Mouse (Mus musculus) megakaryocyte, adult 5-6 weeks (primary cell): ENCODE measurements around the gene B4galt7. TPM values are rescaled to one million over a fixed set of nuclear protein-coding genes. Genes with fewer than 3 reads are reported as not detected.

Experiments
- total RNA-seq, 2 experiments: library from RNA; stranded (forward) in 1 of 2; stranded (reverse) in 1 of 2; fragments of 153-499, 151-499 nt in 1 of 2; fragments of 221-1000, 200-1000 nt in 1 of 2; gene quantifications; 2 replicates each; pipeline versions ENCODE4 v1.2.3 to v1.2.4; 2015 to 2017

Gene B4galt7
- total RNA-seq, 2 experiments from 2014 or later: 10.4 to 11.3 TPM

Other genes starting within 250 kb of the B4galt7 start
- gene Lman2, start 237.1 kb upstream of the B4galt7 start, total RNA-seq (2015): 73.6 and 74.9 TPM in 2 replicates
- 91.4 and 96.4 TPM in 2 replicates for gene Lman2, start 237.1 kb upstream of the B4galt7 start, total RNA-seq (2017)
- 55.3 and 56.5 TPM in 2 replicates for gene Rgs14, start 230.2 kb upstream of the B4galt7 start, total RNA-seq (2015)
- 68.1 and 75.0 TPM in 2 replicates for gene Rgs14, start 230.2 kb upstream of the B4galt7 start, total RNA-seq (2017)
- 0.39 and 0.58 TPM in 2 replicates for gene Slc34a1, start 201.7 kb upstream of the B4galt7 start, total RNA-seq (2015)
- 0.44 and 2.0 TPM in 2 replicates for gene Slc34a1, start 201.7 kb upstream of the B4galt7 start, total RNA-seq (2017)
- not detected in 2 replicates for gene Pfn3, start 184.7 kb upstream of the B4galt7 start, total RNA-seq (2015)
- gene Pfn3, start 184.7 kb upstream of the B4galt7 start, total RNA-seq (2017): not detected in 2 replicates
- 0.13 and 0.21 TPM in 2 replicates for gene F12, start 173.1 kb upstream of the B4galt7 start, total RNA-seq (2015)
- not detected in 2 replicates for gene F12, start 173.1 kb upstream of the B4galt7 start, total RNA-seq (2017)
- 87.3 and 89.9 TPM in 2 replicates for gene Grk6, start 154.8 kb upstream of the B4galt7 start, total RNA-seq (2015)
- gene Grk6, start 154.8 kb upstream of the B4galt7 start, total RNA-seq (2017): 144 and 155 TPM in 2 replicates
- gene Prr7, start 135.6 kb upstream of the B4galt7 start, total RNA-seq (2015): 1.1 and 1.2 TPM in 2 replicates
- 1.4 and 1.8 TPM in 2 replicates for gene Prr7, start 135.6 kb upstream of the B4galt7 start, total RNA-seq (2017)
- 0.18 TPM in 1 of 2 replicates, not detected in the other for gene Dbn1, start 111.8 kb upstream of the B4galt7 start, total RNA-seq (2015)
- gene Dbn1, start 111.8 kb upstream of the B4galt7 start, total RNA-seq (2017): 0.57 and 2.9 TPM in 2 replicates
- 23.8 and 25.9 TPM in 2 replicates for gene Pdlim7, start 86.2 kb upstream of the B4galt7 start, total RNA-seq (2015)
- 9.4 and 12.4 TPM in 2 replicates for gene Pdlim7, start 86.2 kb upstream of the B4galt7 start, total RNA-seq (2017)
- gene Dok3, start 70.6 kb upstream of the B4galt7 start, total RNA-seq (2015): 73.6 and 80.6 TPM in 2 replicates
- gene Dok3, start 70.6 kb upstream of the B4galt7 start, total RNA-seq (2017): 81.2 and 88.6 TPM in 2 replicates
- 16.2 and 20.9 TPM in 2 replicates for gene Ddx41, start 63.2 kb upstream of the B4galt7 start, total RNA-seq (2015)
- gene Ddx41, start 63.2 kb upstream of the B4galt7 start, total RNA-seq (2017): 41.4 and 56.6 TPM in 2 replicates
- gene Fam193b, start 28.8 kb upstream of the B4galt7 start, total RNA-seq (2015): 29.7 and 35.4 TPM in 2 replicates
- gene Fam193b, start 28.8 kb upstream of the B4galt7 start, total RNA-seq (2017): 19.1 and 26.4 TPM in 2 replicates
- gene Tmed9, start 26.2 kb upstream of the B4galt7 start, total RNA-seq (2015): 44.1 and 54.7 TPM in 2 replicates
- gene Tmed9, start 26.2 kb upstream of the B4galt7 start, total RNA-seq (2017): 87.7 and 100 TPM in 2 replicates
- gene Caml, start 23.1 kb downstream of the B4galt7 start, total RNA-seq (2015): 30.5 and 30.6 TPM in 2 replicates
- gene Caml, start 23.1 kb downstream of the B4galt7 start, total RNA-seq (2017): 25.9 and 36.6 TPM in 2 replicates
- 44.2 and 49.5 TPM in 2 replicates for gene Ddx46, start 35.1 kb downstream of the B4galt7 start, total RNA-seq (2015)
- 58.1 and 60.1 TPM in 2 replicates for gene Ddx46, start 35.1 kb downstream of the B4galt7 start, total RNA-seq (2017)
- gene B230219D22Rik, start 93.2 kb downstream of the B4galt7 start, total RNA-seq (2015): 59.5 and 68.7 TPM in 2 replicates
- 32.5 and 35.8 TPM in 2 replicates for gene B230219D22Rik, start 93.2 kb downstream of the B4galt7 start, total RNA-seq (2017)
- gene Txndc15, start 114.8 kb downstream of the B4galt7 start, total RNA-seq (2015): 24.4 and 32.2 TPM in 2 replicates
- gene Txndc15, start 114.8 kb downstream of the B4galt7 start, total RNA-seq (2017): 36.8 and 48.9 TPM in 2 replicates
- 48.9 and 56.0 TPM in 2 replicates for gene Pcbd2, start 127.5 kb downstream of the B4galt7 start, total RNA-seq (2015)
- gene Pcbd2, start 127.5 kb downstream of the B4galt7 start, total RNA-seq (2017): 14.6 and 20.9 TPM in 2 replicates
- gene Catsper3, start 184.7 kb downstream of the B4galt7 start, total RNA-seq (2015): not detected in 2 replicates
- gene Catsper3, start 184.7 kb downstream of the B4galt7 start, total RNA-seq (2017): not detected in 2 replicates
- not detected in 2 replicates for gene Pitx1, start 236.3 kb downstream of the B4galt7 start, total RNA-seq (2015)
- not detected in 2 replicates for gene Pitx1, start 236.3 kb downstream of the B4galt7 start, total RNA-seq (2017)